Mouse (Mus musculus): ENCODE measurements at regions not wholly inside any gene's neighbourhood (a gene's known extent, or its start where the extent isn't known, plus 50 kb on each side); places are given as distances from the start of the nearest gene placed in this dataset.

- TF ChIP-seq POLR2A (IDR thresholded peaks at IDR 0.05; ENCODE audit: control insufficient read depth in 1 of 2, insufficient read depth in 1 of 2, low read depth in 1 of 2, low read length in 2 of 2, poor library complexity in 1 of 2) (no peak), CTCF (IDR thresholded peaks at IDR 0.05 in 2 of 3, conservative IDR thresholded peaks at IDR 0.05 in 1 of 3; ENCODE audit: control insufficient read depth in 1 of 3, insufficient read depth in 1 of 3, low read depth in 2 of 3, low read length in 3 of 3, poor library complexity in 1 of 3, severe bottlenecking in 1 of 3) (no peak), JUND (IDR thresholded peaks at IDR 0.05; ENCODE audit: low read depth, low read length) (no peak), MAFK (IDR thresholded peaks at IDR 0.05; ENCODE audit: borderline replicate concordance, low read depth, low read length) (no peak)
Measured at GRCm38 (mm10) chr10:111666963-111667362, 160.9 kb downstream of the Phlda1 start.

All from MEL (cell line).